Mouse (Mus musculus) spleen, adult 2 months (tissue): ENCODE results near the gene Hs3st3a1.

Source experiments
- CTCF ChIP-seq: fragments of 200-500 bp; IDR thresholded peaks from 2 replicates; pipeline ENCODE4 v1.5.1; 2011; ENCODE audit warnings: mild to moderate bottlenecking, inconsistent platforms; ENCODE audit not compliant: insufficient read depth, insufficient read length, insufficient replicate concordance; ENCODE audit errors: extremely low read depth
- POLR2A ChIP-seq: fragments of 200-500 bp; IDR thresholded peaks from 2 replicates; pipeline ENCODE4 v1.6.1; 2011; ENCODE audit warnings: low read depth, low read length, inconsistent platforms

GRCm38 (mm10) chr11:64512301-64512700 is 77.2 kb downstream of the Hs3st3a1 start:
- TF ChIP-seq POLR2A (no peak), CTCF (no peak)
